Mouse (Mus musculus) heart, embryonic 15.5 days (tissue): ENCODE measurements at regions not wholly inside any gene's neighbourhood (a gene's known extent, or its start where the extent isn't known, plus 50 kb on each side); places are given as distances from the start of the nearest gene placed in this dataset.
"Not testable (repeated sequence)": the region's sequence is repeated elsewhere in the genome, so short reads cannot be mapped to it uniquely, and the experiment has no call there.

Experiments used
- ATAC-seq: fragments of 200-750 bp; cut with Nextera tagmentation; replicated peaks from 2 replicates; pipeline ENCODE4 v1.8.0; 2017; ENCODE audit warnings: low read depth, moderate TSS enrichment; ENCODE audit not compliant: insufficient number of reproducible peaks, insufficient read depth, low FRiP score
- H3K27ac ChIP-seq: fragments of 300-500 bp; sonication (generic); 2 replicates; pipeline ENCODE4 v1.5.1; 2015; ENCODE audit warnings: mild to moderate bottlenecking, inconsistent platforms
- H3K27me3 ChIP-seq: fragments of 300-500 bp; sonication (generic); 2 replicates; pipeline ENCODE4 v1.6.1; 2015; ENCODE audit warnings: inconsistent platforms
- H3K36me3 ChIP-seq: fragments of 300-500 bp; sonication (generic); 2 replicates; pipeline ENCODE4 v1.6.1; 2015; ENCODE audit warnings: mild to moderate bottlenecking, inconsistent platforms
- H3K4me1 ChIP-seq: fragments of 300-500 bp; sonication (generic); replicated peaks from 2 replicates; pipeline ENCODE4 v1.6.1; 2015; ENCODE audit warnings: inconsistent platforms
- H3K4me2 ChIP-seq: fragments of 300-500 bp; sonication (generic); 2 replicates; pipeline ENCODE4 v1.6.1; 2015; ENCODE audit warnings: inconsistent platforms, mild to moderate bottlenecking, moderate library complexity
- H3K4me3 ChIP-seq: fragments of 300-500 bp; sonication (generic); 2 replicates; pipeline ENCODE4 v1.5.1; 2015; ENCODE audit warnings: mild to moderate bottlenecking, inconsistent platforms
- H3K9ac ChIP-seq: fragments of 300-500 bp; sonication (generic); 2 replicates; pipeline ENCODE4 v1.6.1; 2015; ENCODE audit warnings: mild to moderate bottlenecking, inconsistent platforms
- H3K9me3 ChIP-seq: fragments of 300-500 bp; sonication (generic); replicated peaks from 2 replicates; pipeline ENCODE4 v1.6.1; 2016; ENCODE audit warnings: inconsistent platforms
- WGBS: fragments of 180-500 bp; shearing (Covaris S2); methylation state at CpG from one replicate; pipeline ENCODE4 v1.1.7; 2015; ENCODE audit warnings: mixed read lengths; 5-methylcytosine and 5-hydroxymethylcytosine counted together

GRCm38 (mm10) chr1:165014328-165014727 is 79.0 kb upstream of the Xcl1 start:
- H3K36me3 ChIP-seq = no peaks in the 10 kb centered on the region
- no peak overlapping the region for H3K27ac ChIP-seq
- no peak for ATAC-seq
- no peak overlapping the region for H3K4me2 ChIP-seq
- H3K9me3 ChIP-seq = no peaks in the 10 kb centered on the region
- peaks cover 11% of the 10 kb centered on the region for H3K4me1 ChIP-seq
- WGBS = 69% methylated on average over 1 of the region's 1 CpGs
- no peak overlapping the region for H3K9ac ChIP-seq
- no peaks in the 10 kb centered on the region for H3K27me3 ChIP-seq
- H3K4me3 ChIP-seq = no peak overlapping the region

GRCm38 (mm10) chr1:165013428-165013827 is 78.1 kb upstream of the Xcl1 start:
- Histone ChIP-seq H3K4me1 (peaks cover 7% of the 10 kb centered on the region), H3K27ac (no peak overlapping the region), H3K4me3 (no peak overlapping the region), H3K9ac (no peak overlapping the region), H3K9me3 (no peaks in the 10 kb centered on the region), H3K27me3 (no peaks in the 10 kb centered on the region), H3K36me3 (no peaks in the 10 kb centered on the region), H3K4me2 (no peak overlapping the region)
- no peak for ATAC-seq
- WGBS = 66% methylated on average over 2 of the region's 2 CpGs

- ATAC-seq = peak; percentile 70
- 21% methylated on average over 3 of the region's 3 CpGs for WGBS
- H3K27ac ChIP-seq = no peak overlapping the region
- H3K9ac ChIP-seq = no peak overlapping the region
- no peaks in the 10 kb centered on the region for H3K27me3 ChIP-seq
- peaks cover 7% of the 10 kb centered on the region for H3K4me1 ChIP-seq
- no peak overlapping the region for H3K4me2 ChIP-seq
- no peaks in the 10 kb centered on the region for H3K36me3 ChIP-seq
- H3K4me3 ChIP-seq = no peak overlapping the region
- H3K9me3 ChIP-seq = no peaks in the 10 kb centered on the region
These were observed 77.0 kb upstream of the Xcl1 start for GRCm38 (mm10) chr1:165012376-165012775.

- H3K36me3 ChIP-seq = no peaks in the 10 kb centered on the region
- WGBS = 65% methylated on average over 10 of the region's 10 CpGs
- peaks cover 4% of the 10 kb centered on the region; the same call in 1 of the 2 replicates for H3K4me1 ChIP-seq
- H3K27me3 ChIP-seq = no peaks in the 10 kb centered on the region
- no peak overlapping the region for H3K4me2 ChIP-seq
- H3K9ac ChIP-seq = no peak overlapping the region
- no peak overlapping the region for H3K4me3 ChIP-seq
- ATAC-seq = no peak
- no peak overlapping the region for H3K27ac ChIP-seq
- no peaks in the 10 kb centered on the region for H3K9me3 ChIP-seq
These were observed 64.2 kb upstream of the Xcl1 start for GRCm38 (mm10) chr1:164999515-164999914.

- no peak overlapping the region for H3K9ac ChIP-seq
- no peaks in the 10 kb centered on the region for H3K36me3 ChIP-seq
- no peak for ATAC-seq
- no peaks in the 10 kb centered on the region for H3K9me3 ChIP-seq
- no peak overlapping the region for H3K4me2 ChIP-seq
- H3K4me3 ChIP-seq = no peak overlapping the region
- no peaks in the 10 kb centered on the region for H3K27me3 ChIP-seq
- H3K4me1 ChIP-seq = peaks cover 12% of the 10 kb centered on the region
- 73% methylated on average over 3 of the region's 3 CpGs for WGBS
- H3K27ac ChIP-seq = no peak overlapping the region
These were observed 63.3 kb upstream of the Xcl1 start for GRCm38 (mm10) chr1:164998621-164999020.

GRCm38 (mm10) chr1:164997660-164998059 is 62.3 kb upstream of the Xcl1 start:
- peaks cover 21% of the 10 kb centered on the region for H3K4me1 ChIP-seq
- H3K9me3 ChIP-seq = no peaks in the 10 kb centered on the region
- H3K27ac ChIP-seq = peak overlapping the region; percentile 51; the same call in 1 of the 2 replicates
- ATAC-seq = 0 out of 2 replicates have a peak, but pooled peaks have one; percentile 29
- H3K36me3 ChIP-seq = no peaks in the 10 kb centered on the region
- no peak overlapping the region for H3K9ac ChIP-seq
- WGBS = 39% methylated on average over 5 of the region's 5 CpGs
- H3K4me2 ChIP-seq = no peak overlapping the region
- H3K27me3 ChIP-seq = no peaks in the 10 kb centered on the region
- H3K4me3 ChIP-seq = no peak overlapping the region

GRCm38 (mm10) chr1:164994247-164994660 is 58.9 kb upstream of the Xcl1 start:
- no peaks in the 10 kb centered on the region for H3K9me3 ChIP-seq
- no peak overlapping the region for H3K4me3 ChIP-seq
- no peaks in the 10 kb centered on the region for H3K27me3 ChIP-seq
- no peak overlapping the region for H3K9ac ChIP-seq
- H3K4me2 ChIP-seq = 0 out of 2 replicates have a peak overlapping the region, but pooled peaks have one; percentile 18
- peak overlapping the region; percentile 75 for H3K27ac ChIP-seq
- peak; percentile 59 for ATAC-seq
- H3K4me1 ChIP-seq = peaks cover 21% of the 10 kb centered on the region
- H3K36me3 ChIP-seq = no peaks in the 10 kb centered on the region
- 3% methylated on average over 6 of the region's 6 CpGs for WGBS

- not testable (repeated sequence) for H3K9me3 ChIP-seq, H3K36me3 ChIP-seq, H3K27me3 ChIP-seq, H3K4me3 ChIP-seq, H3K9ac ChIP-seq, H3K4me2 ChIP-seq
- peak overlapping the region; percentile 75 for H3K27ac ChIP-seq
- H3K4me1 ChIP-seq = peaks cover 21% of the 10 kb centered on the region
- ATAC-seq = peak; percentile 51; the same call in 1 of the 2 replicates
These were observed 58.0 kb upstream of the Xcl1 start for GRCm38 (mm10) chr1:164993175-164993875.

- Histone ChIP-seq H3K9ac (no peak overlapping the region), H3K4me2 (no peak overlapping the region), H3K36me3 (no peaks in the 10 kb centered on the region), H3K9me3 (no peaks in the 10 kb centered on the region), H3K4me3 (no peak overlapping the region), H3K4me1 (peaks cover 13% of the 10 kb centered on the region), H3K27me3 (no peaks in the 10 kb centered on the region), H3K27ac (no peak overlapping the region)
- no peak for ATAC-seq
- 88% methylated on average over 1 of the region's 1 CpGs for WGBS
These were observed 53.7 kb upstream of the Xcl1 start for GRCm38 (mm10) chr1:164988982-164989381.

- H3K9ac ChIP-seq = no peak overlapping the region
- no peaks in the 10 kb centered on the region for H3K27me3 ChIP-seq
- H3K4me1 ChIP-seq = peaks cover 6% of the 10 kb centered on the region; the same call in 1 of the 2 replicates
- no peaks in the 10 kb centered on the region for H3K36me3 ChIP-seq
- H3K4me3 ChIP-seq = no peak overlapping the region
- 82% methylated on average over 3 of the region's 3 CpGs for WGBS
- peaks cover 6% of the 10 kb centered on the region for H3K9me3 ChIP-seq
- H3K27ac ChIP-seq = no peak overlapping the region
- ATAC-seq = no peak
- no peak overlapping the region for H3K4me2 ChIP-seq
These were observed 52.9 kb upstream of the Xcl1 start for GRCm38 (mm10) chr1:164988191-164988590.

- not testable (repeated sequence) for ATAC-seq, H3K4me3 ChIP-seq, H3K9me3 ChIP-seq, H3K27ac ChIP-seq, H3K9ac ChIP-seq, H3K27me3 ChIP-seq, H3K4me2 ChIP-seq, H3K4me1 ChIP-seq, H3K36me3 ChIP-seq
- WGBS = 96% methylated on average over 21 of the region's 21 CpGs
These were observed 50.2 kb upstream of the Xcl1 start for GRCm38 (mm10) chr1:164985521-164985920.
